Mouse (Mus musculus) liver, embryonic 14 days (tissue): ENCODE results near the gene Grhpr. TPM values are rescaled to one million over a fixed set of nuclear protein-coding genes. Genes with fewer than 3 reads are reported as not detected.

Experiments
- polyA plus RNA-seq: library from polyadenylated mRNA; depleted of rRNA; stranded (reverse); fragments of >200 nt; gene quantifications from 2 replicates; pipeline ENCODE4 v1.2.3, GENCODE M21; 2012; rRNA removed

The Grhpr gene
- 42.7 and 47.7 TPM in 2 replicates for polyA plus RNA-seq

DNA sequence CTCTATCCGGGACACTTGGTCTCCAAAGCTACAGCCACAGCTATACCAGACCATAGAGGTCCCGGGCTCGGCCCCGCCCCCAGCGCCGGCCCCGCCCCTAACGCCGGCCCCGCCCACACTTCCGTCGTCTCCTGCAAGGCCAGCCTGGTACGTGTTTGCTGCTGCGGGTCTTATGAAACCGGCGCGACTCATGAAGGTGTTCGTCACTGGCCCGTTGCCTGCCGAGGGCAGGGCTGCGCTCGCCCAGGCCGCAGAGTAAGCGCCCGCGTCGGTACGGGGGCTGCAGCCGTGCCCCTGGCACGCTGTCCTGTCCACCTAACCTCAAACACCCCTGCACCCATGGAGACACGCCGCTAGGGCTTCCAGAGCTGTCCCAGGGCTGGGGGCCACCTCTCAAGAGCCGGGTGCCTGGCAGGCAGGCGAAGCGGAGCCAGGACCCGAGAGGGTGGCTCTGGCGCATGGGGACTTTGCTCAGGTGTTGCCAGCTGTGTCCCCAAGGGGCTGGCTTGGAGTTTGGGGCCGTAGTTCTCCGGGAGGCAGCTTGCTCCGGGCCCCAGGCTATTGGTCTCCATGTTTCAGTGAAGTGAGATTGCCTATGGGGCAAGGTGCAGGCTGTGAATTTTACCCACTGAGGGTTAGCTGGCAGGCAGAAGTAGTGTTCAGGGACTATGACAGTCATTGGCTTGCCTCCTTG is at the start of gene Grhpr:
Grhpr (plus strand) TSS at position 116 of the 694 bp plus-strand sequence.

DNA sequence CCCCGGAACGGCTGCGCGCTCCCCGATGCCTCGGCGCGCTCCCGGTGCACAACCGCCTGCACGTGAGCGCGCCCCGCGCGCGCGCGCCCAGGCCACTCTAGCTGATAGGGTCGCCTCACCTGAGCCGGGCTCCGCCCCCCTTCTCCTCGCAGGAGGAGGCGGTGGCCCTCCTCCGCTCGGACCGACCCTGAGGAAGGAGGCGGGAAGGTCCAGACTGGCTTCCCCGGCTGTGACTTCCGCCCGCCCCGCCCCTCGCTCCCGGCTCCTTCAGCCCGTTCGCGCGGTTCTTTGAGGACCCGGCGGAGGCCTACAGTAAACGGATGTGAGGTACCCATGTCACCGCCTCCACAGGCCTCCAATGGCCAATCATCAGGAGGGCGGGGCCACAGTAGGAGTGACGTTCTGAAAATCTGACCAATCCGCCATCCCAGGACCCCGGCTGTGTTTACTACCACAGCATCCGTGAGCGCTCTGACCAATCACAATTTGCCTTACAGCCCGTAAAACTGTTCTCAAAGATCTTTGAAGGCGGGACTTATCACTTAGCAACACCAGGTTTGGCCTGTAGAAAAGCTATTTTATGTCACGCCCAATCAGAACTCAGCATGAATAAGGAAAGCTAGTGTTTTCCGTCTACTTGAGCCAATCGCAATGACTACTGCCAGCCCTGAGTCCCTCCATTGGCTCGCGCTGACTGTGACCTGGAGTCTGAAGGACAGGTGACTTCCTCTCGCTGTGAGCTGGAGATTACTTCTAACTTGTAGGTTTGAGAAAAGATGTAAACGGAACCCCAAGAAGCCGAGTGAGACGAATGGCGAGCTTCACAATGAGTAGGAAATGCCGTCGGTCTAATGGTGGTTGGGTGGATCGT is 31.1 kb downstream of the Grhpr start, which contains the start of gene Zbtb5:
Zbtb5 (minus strand) TSS at position 308 of the 871 bp plus-strand sequence.

GRCm38 (mm10) chr4:45018452-45018980 is 37.3 kb downstream of the Grhpr start, which contains the start of gene Polr1e:
TSS of gene Polr1e (plus strand) at chr4:45018583.

Other genes starting within 250 kb of the Grhpr start
- 10.2 and 10.5 TPM in 2 replicates for gene Zcchc7, start 225.5 kb upstream of the Grhpr start, polyA plus RNA-seq
- 3.8 and 4.0 TPM in 2 replicates for gene Zbtb5, start 31.0 kb downstream of the Grhpr start, polyA plus RNA-seq
- 8.0 and 10.2 TPM in 2 replicates for gene Polr1e, start 37.2 kb downstream of the Grhpr start, polyA plus RNA-seq
- 3.9 TPM in 2 replicates for gene Fbxo10, start 103.2 kb downstream of the Grhpr start, polyA plus RNA-seq
- gene Tomm5, start 126.7 kb downstream of the Grhpr start, polyA plus RNA-seq, result 129 and 142 TPM in 2 replicates
- gene Frmpd1, start 203.5 kb downstream of the Grhpr start, polyA plus RNA-seq, result 0.17 and 0.20 TPM in 2 replicates